Mouse (Mus musculus) kidney, embryonic 14.5 days (tissue): ENCODE measurements at regions not wholly inside any gene's neighbourhood (a gene's known extent, or its start where the extent isn't known, plus 50 kb on each side); places are given as distances from the start of the nearest gene placed in this dataset.
A peak's percentile ranks its signal among the peaks of the same experiment; 100 is the strongest.

Source experiments
- ATAC-seq: fragments of 200-750 bp; cut with Nextera tagmentation; 2 replicates; pipeline ENCODE4 v1.8.0; 2017; ENCODE audit warnings: moderate number of reproducible peaks, mild to moderate bottlenecking, moderate TSS enrichment, moderate library complexity; ENCODE audit not compliant: low FRiP score, low TSS enrichment
- H3K27ac ChIP-seq: fragments of 300-500 bp; sonication (generic); 2 replicates; pipeline ENCODE4 v1.5.1; 2014; ENCODE audit warnings: low read depth, mild to moderate bottlenecking, low read length, moderate library complexity, mixed read lengths
- H3K27me3 ChIP-seq: fragments of 300-500 bp; sonication (generic); 2 replicates; pipeline ENCODE4 v1.6.1; 2014; ENCODE audit warnings: mild to moderate bottlenecking, low read length; ENCODE audit not compliant: control insufficient read depth, insufficient read depth
- H3K36me3 ChIP-seq: fragments of 300-500 bp; sonication (generic); 2 replicates; pipeline ENCODE4 v1.6.1; 2014; ENCODE audit warnings: low read length, mixed read lengths; ENCODE audit not compliant: control insufficient read depth, insufficient read depth
- H3K4me1 ChIP-seq: fragments of 300-500 bp; sonication (generic); 2 replicates; pipeline ENCODE4 v1.6.1; 2014; ENCODE audit warnings: low read length, mixed read lengths; ENCODE audit not compliant: control insufficient read depth, insufficient read depth
- H3K4me2 ChIP-seq: fragments of 300-500 bp; sonication (generic); replicated peaks from 2 replicates; pipeline ENCODE4 v1.6.1; 2014; ENCODE audit warnings: low read depth, mild to moderate bottlenecking, low read length
- H3K4me3 ChIP-seq: fragments of 300-500 bp; sonication (generic); 2 replicates; pipeline ENCODE4 v1.5.1; 2014; ENCODE audit warnings: mild to moderate bottlenecking, low read length
- H3K9ac ChIP-seq: fragments of 300-500 bp; sonication (generic); 2 replicates; pipeline ENCODE4 v1.6.1; 2014; ENCODE audit warnings: low read depth, mild to moderate bottlenecking, low read length, moderate library complexity
- H3K9me3 ChIP-seq: fragments of 300-500 bp; sonication (generic); 2 replicates; pipeline ENCODE4 v1.6.1; 2016; ENCODE audit warnings: low read length; ENCODE audit not compliant: control insufficient read depth
- WGBS: fragments of 180-500 bp; shearing (Covaris S2); extraction: QIAGEN DNeasy Blood & Tissue Kit; methylation state at CpG from one replicate; pipeline ENCODE4 v1.1.7; 2014; 5-methylcytosine and 5-hydroxymethylcytosine counted together

GRCm38 (mm10) chr1:137289456-137289855, 329.2 kb upstream of the Nr5a2 start:
- H3K4me3 ChIP-seq = no peak overlapping the region
- H3K27ac ChIP-seq = no peak overlapping the region
- H3K36me3 ChIP-seq = no peaks in the 10 kb centered on the region
- no peak overlapping the region for H3K9ac ChIP-seq
- H3K4me1 ChIP-seq = no peaks in the 10 kb centered on the region
- no peaks in the 10 kb centered on the region for H3K9me3 ChIP-seq
- 88% methylated on average over 9 of the region's 9 CpGs for WGBS
- H3K4me2 ChIP-seq = no peak overlapping the region
- H3K27me3 ChIP-seq = no peaks in the 10 kb centered on the region
- no peak for ATAC-seq

GRCm38 (mm10) chr1:137283291-137283690, 323.0 kb upstream of the Nr5a2 start:
- Histone ChIP-seq H3K9me3 (no peaks in the 10 kb centered on the region), H3K36me3 (no peaks in the 10 kb centered on the region), H3K27ac (no peak overlapping the region), H3K27me3 (no peaks in the 10 kb centered on the region), H3K4me3 (no peak overlapping the region), H3K4me2 (no peak overlapping the region), H3K4me1 (0 out of 2 replicates have a peak, but pooled peaks cover 4% of the 10 kb centered on the region), H3K9ac (no peak overlapping the region)
- ATAC-seq = no peak; the same call in 1 of the 2 replicates
- 28% methylated on average over 5 of the region's 5 CpGs for WGBS

- Histone ChIP-seq H3K9me3 (no peaks in the 10 kb centered on the region), H3K9ac (no peak overlapping the region), H3K27me3 (no peaks in the 10 kb centered on the region), H3K27ac (no peak overlapping the region), H3K4me1 (0 out of 2 replicates have a peak, but pooled peaks cover 4% of the 10 kb centered on the region), H3K36me3 (no peaks in the 10 kb centered on the region), H3K4me2 (no peak overlapping the region), H3K4me3 (no peak overlapping the region)
- 44% methylated on average over 5 of the region's 5 CpGs for WGBS
- ATAC-seq = 0 out of 2 replicates have a peak, but pooled peaks have one; percentile 28
Measured at GRCm38 (mm10) chr1:137282457-137282856, 322.2 kb upstream of the Nr5a2 start.

DNA sequence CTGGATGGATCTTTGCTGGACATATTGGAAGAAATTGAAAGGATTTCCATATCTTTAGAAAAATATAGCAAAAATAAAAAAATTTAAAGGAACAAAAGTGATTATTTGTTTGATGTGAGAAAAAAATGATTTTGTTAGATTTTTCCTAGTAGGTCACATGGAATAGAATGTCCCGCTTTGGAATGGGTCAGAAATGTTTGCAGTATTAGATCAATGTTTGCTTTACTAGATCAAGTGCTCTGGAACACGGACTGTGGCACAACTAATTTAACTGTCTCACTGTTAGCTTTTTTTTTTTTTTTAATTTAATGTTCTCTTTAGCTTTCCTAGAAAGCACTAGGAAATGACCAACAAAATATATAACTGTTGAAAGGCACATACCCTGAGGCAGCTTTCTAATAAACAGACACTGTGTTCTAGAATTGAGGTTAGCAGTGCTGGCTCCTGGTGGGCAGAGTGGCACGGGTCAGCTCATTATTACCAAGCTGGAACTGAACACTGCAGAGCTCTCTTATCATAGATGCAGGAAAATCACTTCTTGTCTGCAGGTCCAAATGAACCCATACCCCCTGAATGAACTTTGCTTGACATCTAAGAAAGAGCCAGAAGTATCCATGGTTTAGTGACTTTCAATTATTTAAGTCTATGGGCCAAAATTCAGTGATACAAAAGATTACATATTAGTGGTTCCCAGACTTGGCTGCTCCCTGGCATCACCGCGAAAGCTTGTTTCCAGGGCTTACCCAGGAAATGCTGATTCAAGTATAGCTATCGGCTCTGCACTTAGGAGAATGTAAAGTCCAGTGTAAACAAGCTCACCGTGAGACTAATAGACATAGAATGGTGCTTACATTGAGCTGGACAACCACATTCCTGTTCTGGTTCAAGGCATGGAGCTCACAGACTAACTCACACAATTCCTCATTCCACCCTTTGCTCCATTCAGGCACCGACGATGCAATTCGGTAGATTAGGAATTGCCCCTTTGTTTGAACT, 320.4 kb upstream of the Nr5a2 start:
- Histone ChIP-seq H3K36me3 (no peaks in the 10 kb centered on the region), H3K27ac (no peak overlapping the region), H3K27me3 (no peaks in the 10 kb centered on the region), H3K4me3 (no peak overlapping the region), H3K4me2 (no peak overlapping the region; the same call in 1 of the 2 replicates), H3K9ac (no peak overlapping the region), H3K4me1 (0 out of 2 replicates have a peak, but pooled peaks cover 4% of the 10 kb centered on the region), H3K9me3 (no peaks in the 10 kb centered on the region)
- WGBS = 73% methylated on average over 10 of the region's 10 CpGs
- no peak for ATAC-seq

DNA sequence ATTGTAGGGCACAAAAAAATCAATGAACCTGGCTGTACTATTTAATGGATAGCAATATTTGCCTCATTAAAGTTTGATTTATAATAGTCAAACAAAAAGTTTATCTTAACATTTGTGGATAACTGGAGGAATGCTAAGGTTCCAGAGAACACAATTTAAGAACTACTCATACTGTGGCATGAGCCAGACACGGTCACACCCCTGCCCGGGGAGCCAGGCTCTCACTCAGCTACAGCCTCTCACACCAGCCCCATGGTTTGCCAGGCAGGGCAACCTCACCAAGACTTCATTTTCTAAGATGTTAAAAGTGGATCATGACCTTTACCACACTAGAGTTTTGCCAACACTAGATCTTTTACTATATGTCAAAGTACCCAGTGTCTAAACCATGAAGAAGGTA, 319.7 kb upstream of the Nr5a2 start:
- Histone ChIP-seq H3K27ac (no peak overlapping the region), H3K36me3 (no peaks in the 10 kb centered on the region), H3K4me3 (no peak overlapping the region), H3K9me3 (no peaks in the 10 kb centered on the region), H3K4me1 (0 out of 2 replicates have a peak, but pooled peaks cover 4% of the 10 kb centered on the region), H3K27me3 (no peaks in the 10 kb centered on the region), H3K4me2 (no peak overlapping the region), H3K9ac (no peak overlapping the region)
- 80% methylated on average over 2 of the region's 2 CpGs for WGBS
- ATAC-seq = no peak

GRCm38 (mm10) chr1:137270659-137271612, 310.7 kb upstream of the Nr5a2 start:
- Histone ChIP-seq H3K27ac (no peak overlapping the region), H3K4me1 (no peaks in the 10 kb centered on the region), H3K27me3 (no peaks in the 10 kb centered on the region), H3K36me3 (no peaks in the 10 kb centered on the region), H3K4me3 (no peak overlapping the region), H3K4me2 (no peak overlapping the region), H3K9me3 (no peaks in the 10 kb centered on the region), H3K9ac (no peak overlapping the region)
- ATAC-seq = no peak
- 67% methylated on average over 9 of the region's 9 CpGs for WGBS

GRCm38 (mm10) chr1:137262806-137263370, 302.6 kb upstream of the Nr5a2 start:
- H3K36me3 ChIP-seq = no peaks in the 10 kb centered on the region
- H3K9me3 ChIP-seq = no peaks in the 10 kb centered on the region
- H3K4me1 ChIP-seq = no peaks in the 10 kb centered on the region
- H3K4me2 ChIP-seq = no peak overlapping the region
- H3K27me3 ChIP-seq = no peaks in the 10 kb centered on the region
- H3K4me3 ChIP-seq = no peak overlapping the region
- 76% methylated on average over 1 of the region's 1 CpGs for WGBS
- no peak overlapping the region for H3K27ac ChIP-seq
- no peak for ATAC-seq
- H3K9ac ChIP-seq = no peak overlapping the region

GRCm38 (mm10) chr1:137262121-137262525, 301.9 kb upstream of the Nr5a2 start:
- no peaks in the 10 kb centered on the region for H3K4me1 ChIP-seq
- H3K36me3 ChIP-seq = no peaks in the 10 kb centered on the region
- no peak overlapping the region for H3K4me3 ChIP-seq
- H3K27me3 ChIP-seq = no peaks in the 10 kb centered on the region
- WGBS = 65% methylated on average over 5 of the region's 5 CpGs
- no peak overlapping the region for H3K27ac ChIP-seq
- no peak overlapping the region for H3K4me2 ChIP-seq
- H3K9me3 ChIP-seq = no peaks in the 10 kb centered on the region
- ATAC-seq = no peak
- H3K9ac ChIP-seq = no peak overlapping the region
